Mouse (Mus musculus) forebrain, embryonic 13.5 days (tissue): ENCODE results near the gene Ankrd45. TPM values are rescaled to one million over a fixed set of nuclear protein-coding genes. Genes with fewer than 3 reads are reported as not detected.
"Not testable (repeated sequence)": the region's sequence is repeated elsewhere in the genome, so short reads cannot be mapped to it uniquely, and the experiment has no call there.

Experiments
- ATAC-seq: fragments of 200-750 bp; cut with Nextera tagmentation; 2 replicates; pipeline ENCODE4 v1.8.0; 2017
- H3K27ac ChIP-seq: fragments of 300-500 bp; sonication (generic); 2 replicates; pipeline ENCODE4 v1.5.1; 2015; ENCODE audit warnings: inconsistent platforms, mild to moderate bottlenecking, moderate library complexity
- H3K27me3 ChIP-seq: fragments of 300-500 bp; sonication (generic); 2 replicates; pipeline ENCODE4 v1.6.1; 2015; ENCODE audit warnings: mild to moderate bottlenecking, inconsistent platforms
- H3K36me3 ChIP-seq: fragments of 300-500 bp; sonication (generic); 2 replicates; pipeline ENCODE4 v1.6.1; 2015; ENCODE audit warnings: mild to moderate bottlenecking, inconsistent platforms; ENCODE audit not compliant: poor library complexity, severe bottlenecking
- H3K4me1 ChIP-seq: fragments of 300-500 bp; sonication (generic); 2 replicates; pipeline ENCODE4 v1.6.1; 2015; ENCODE audit warnings: inconsistent platforms
- H3K4me2 ChIP-seq: fragments of 300-500 bp; sonication (generic); 2 replicates; pipeline ENCODE4 v1.6.1; 2015; ENCODE audit warnings: inconsistent platforms, mild to moderate bottlenecking, moderate library complexity
- H3K4me3 ChIP-seq: fragments of 300-500 bp; sonication (generic); 2 replicates; pipeline ENCODE4 v1.5.1; 2015; ENCODE audit warnings: mild to moderate bottlenecking, inconsistent platforms
- H3K9ac ChIP-seq: fragments of 300-500 bp; sonication (generic); 2 replicates; pipeline ENCODE4 v1.6.1; 2015; ENCODE audit warnings: mild to moderate bottlenecking, inconsistent platforms
- H3K9me3 ChIP-seq: fragments of 300-500 bp; sonication (generic); replicated peaks from 2 replicates; pipeline ENCODE4 v1.6.1; 2016; ENCODE audit warnings: inconsistent platforms
- WGBS: fragments of 180-500 bp; shearing (Covaris S2); methylation state at CpG from one replicate; pipeline ENCODE4 v1.1.7; 2015; 5-methylcytosine and 5-hydroxymethylcytosine counted together
- polyA plus RNA-seq: library from polyadenylated mRNA; unstranded; fragments of >200 nt; fragmentation: Nextera tagmentation; extraction: Ambion mirVana; gene quantifications from 2 replicates; pipeline ENCODE4 v1.2.1, GENCODE M21; 2015

Gene Ankrd45
- polyA plus RNA-seq, 1 experiment from 2014 or later, result 13.0 TPM

- WGBS, result under 1% methylated on average over 16 of the region's 16 CpGs
- Histone ChIP-seq H3K36me3 (no peaks in the 10 kb centered on the region), H3K9ac (peak overlapping the region; percentile 37), H3K4me1 (peaks cover 16% of the 10 kb centered on the region; the same call in 1 of the 2 replicates), H3K27ac (peak overlapping the region; percentile 51), H3K27me3 (no peaks in the 10 kb centered on the region), H3K4me2 (peak overlapping the region; percentile 57), H3K4me3 (peak overlapping the region; percentile 40), H3K9me3 (no peaks in the 10 kb centered on the region)
- ATAC-seq, result peak; percentile 98
These were observed 53.3 kb downstream of the Ankrd45 start for GRCm38 (mm10) chr1:161195541-161196351.

GRCm38 (mm10) chr1:161196364-161196763 lies 53.9 kb downstream of the Ankrd45 start:
- H3K36me3 ChIP-seq, H3K9me3 ChIP-seq, H3K27me3 ChIP-seq, H3K9ac ChIP-seq, H3K27ac ChIP-seq: not testable (repeated sequence)
- peak overlapping the region; percentile 40 for H3K4me3 ChIP-seq
- peaks cover 16% of the 10 kb centered on the region; the same call in 1 of the 2 replicates for H3K4me1 ChIP-seq
- ATAC-seq, result peak; percentile 8; the same call in 1 of the 2 replicates
- H3K4me2 ChIP-seq, result peak overlapping the region; percentile 57
- WGBS, result 44% methylated on average over 11 of the region's 11 CpGs

- H3K4me3 ChIP-seq, result no peak overlapping the region
- WGBS, result 86% methylated on average over 5 of the region's 5 CpGs
- H3K4me1 ChIP-seq, result peaks cover 9% of the 10 kb centered on the region; the same call in 1 of the 2 replicates
- no peak overlapping the region for H3K4me2 ChIP-seq
- no peak overlapping the region for H3K9ac ChIP-seq
- no peaks in the 10 kb centered on the region for H3K27me3 ChIP-seq
- H3K9me3 ChIP-seq, result no peaks in the 10 kb centered on the region
- no peaks in the 10 kb centered on the region for H3K36me3 ChIP-seq
- ATAC-seq, result no peak
- H3K27ac ChIP-seq, result no peak overlapping the region
These were observed 57.4 kb downstream of the Ankrd45 start for GRCm38 (mm10) chr1:161199856-161200255.

GRCm38 (mm10) chr1:161214465-161214864 lies 72.0 kb downstream of the Ankrd45 start:
- H3K4me3 ChIP-seq, result no peak overlapping the region
- no peaks in the 10 kb centered on the region for H3K36me3 ChIP-seq
- no peak overlapping the region for H3K4me2 ChIP-seq
- no peak overlapping the region for H3K27ac ChIP-seq
- no peak overlapping the region for H3K9ac ChIP-seq
- 0 out of 2 replicates have a peak, but pooled peaks cover 3% of the 10 kb centered on the region for H3K9me3 ChIP-seq
- ATAC-seq, result no peak
- H3K27me3 ChIP-seq, result no peaks in the 10 kb centered on the region
- H3K4me1 ChIP-seq, result no peaks in the 10 kb centered on the region
- 33% methylated on average over 4 of the region's 4 CpGs for WGBS

GRCm38 (mm10) chr1:161219816-161220215 lies 77.3 kb downstream of the Ankrd45 start:
- peaks cover 3% of the 10 kb centered on the region; the same call in 1 of the 2 replicates for H3K4me1 ChIP-seq
- H3K9me3 ChIP-seq, result no peaks in the 10 kb centered on the region
- no peaks in the 10 kb centered on the region for H3K27me3 ChIP-seq
- no peak overlapping the region for H3K4me2 ChIP-seq
- no peaks in the 10 kb centered on the region for H3K36me3 ChIP-seq
- H3K4me3 ChIP-seq, result no peak overlapping the region
- no peak overlapping the region for H3K9ac ChIP-seq
- WGBS, result 77% methylated on average over 3 of the region's 3 CpGs
- H3K27ac ChIP-seq, result no peak overlapping the region
- no peak for ATAC-seq

Other genes with a start within 250 kb of the Ankrd45 start
- 7.9 and 8.1 TPM in 2 replicates for gene Rc3h1, start 236.3 kb upstream of the Ankrd45 start, polyA plus RNA-seq
- gene Serpinc1, start 164.1 kb upstream of the Ankrd45 start, polyA plus RNA-seq, result 3.2 and 3.8 TPM in 2 replicates
- gene Zbtb37, start 107.8 kb upstream of the Ankrd45 start, polyA plus RNA-seq, result 10.1 and 12.9 TPM in 2 replicates
- 36.8 and 42.8 TPM in 2 replicates for gene Dars2, start 72.0 kb upstream of the Ankrd45 start, polyA plus RNA-seq
- 33.0 and 36.5 TPM in 2 replicates for gene Cenpl, start 72.0 kb upstream of the Ankrd45 start, polyA plus RNA-seq
- 16.4 and 17.2 TPM in 2 replicates for gene Klhl20, start 11.2 kb upstream of the Ankrd45 start, polyA plus RNA-seq
- 0.54 and 0.65 TPM in 2 replicates for gene Tex50, start 16.6 kb downstream of the Ankrd45 start, polyA plus RNA-seq
- gene Prdx6, start 108.5 kb downstream of the Ankrd45 start, polyA plus RNA-seq, result 345 and 360 TPM in 2 replicates